Mouse (Mus musculus): ENCODE data around the gene Tmco3. TPM values are rescaled to one million over a fixed set of nuclear protein-coding genes. Genes with fewer than 3 reads are reported as not detected.
"Not testable (repeated sequence)": the region's sequence is repeated elsewhere in the genome, so short reads cannot be mapped to it uniquely, and the experiment has no call there.

Gene Tmco3
- polyA plus RNA-seq, 1 experiment = 42.2 TPM

- TF ChIP-seq CTCF (IDR thresholded peaks at IDR 0.05; ENCODE audit: borderline replicate concordance, insufficient read depth, low read length) (no peak), POLR2A (IDR thresholded peaks at IDR 0.05; ENCODE audit: low read depth, low read length) (no peak)
- H3K4me1 ChIP-seq (ENCODE audit: control insufficient read depth, insufficient read depth, low read length) = no peaks in the 10 kb centered on the region
- H3K4me3 ChIP-seq (ENCODE audit: insufficient read depth, low read length) = no peak overlapping the region
- H3K27ac ChIP-seq (ENCODE audit: insufficient read depth, low read length) = no peak overlapping the region
Observed at GRCm38 (mm10) chr8:13305459-13305858, 17.5 kb downstream of the Tmco3 start.

- no peak for TF ChIP-seq CTCF (IDR thresholded peaks at IDR 0.05; ENCODE audit: borderline replicate concordance, insufficient read depth, low read length)
- Histone ChIP-seq H3K4me3 (ENCODE audit: insufficient read depth, low read length) (no peak overlapping the region), H3K4me1 (ENCODE audit: control insufficient read depth, insufficient read depth, low read length) (no peaks in the 10 kb centered on the region), H3K27ac (ENCODE audit: insufficient read depth, low read length) (no peak overlapping the region)
Observed at GRCm38 (mm10) chr8:13305884-13306283, 17.9 kb downstream of the Tmco3 start.

- TF ChIP-seq CTCF (IDR thresholded peaks at IDR 0.05; ENCODE audit: borderline replicate concordance, insufficient read depth, low read length) (no peak), POLR2A (IDR thresholded peaks at IDR 0.05; ENCODE audit: low read depth, low read length) (no peak)
- H3K4me1 ChIP-seq (ENCODE audit: control insufficient read depth, insufficient read depth, low read length) = no peaks in the 10 kb centered on the region
Observed at GRCm38 (mm10) chr8:13306309-13306909, 18.4 kb downstream of the Tmco3 start.

GRCm38 (mm10) chr8:13306916-13307315, 18.9 kb downstream of the Tmco3 start:
- Histone ChIP-seq H3K27ac (ENCODE audit: insufficient read depth, low read length) (no peak overlapping the region), H3K4me1 (ENCODE audit: control insufficient read depth, insufficient read depth, low read length) (no peaks in the 10 kb centered on the region), H3K4me3 (ENCODE audit: insufficient read depth, low read length) (no peak overlapping the region)
- TF ChIP-seq POLR2A (IDR thresholded peaks at IDR 0.05; ENCODE audit: low read depth, low read length) (no peak), CTCF (IDR thresholded peaks at IDR 0.05; ENCODE audit: borderline replicate concordance, insufficient read depth, low read length) (no peak)

More at GRCm38 (mm10) chr8:13306309-13306909, 18.4 kb downstream of the Tmco3 start:
- no peak overlapping the region for H3K27ac ChIP-seq (ENCODE audit: insufficient read depth, low read length)
- no peak overlapping the region for H3K4me3 ChIP-seq (ENCODE audit: insufficient read depth, low read length)

- no peak for TF ChIP-seq POLR2A (IDR thresholded peaks at IDR 0.05; ENCODE audit: low read depth, low read length)
- TF ChIP-seq CTCF (IDR thresholded peaks at IDR 0.05; ENCODE audit: borderline replicate concordance, insufficient read depth, low read length) = no peak
- H3K27ac ChIP-seq (ENCODE audit: insufficient read depth, low read length) = no peak overlapping the region
- H3K4me3 ChIP-seq (ENCODE audit: insufficient read depth, low read length) = no peak overlapping the region
- no peaks in the 10 kb centered on the region for H3K4me1 ChIP-seq (ENCODE audit: control insufficient read depth, insufficient read depth, low read length)
Observed at GRCm38 (mm10) chr8:13314922-13315321, 26.9 kb downstream of the Tmco3 start.

GRCm38 (mm10) chr8:13316671-13317070, 28.7 kb downstream of the Tmco3 start:
- H3K4me1 ChIP-seq (ENCODE audit: control insufficient read depth, insufficient read depth, low read length) = no peaks in the 10 kb centered on the region
- TF ChIP-seq CTCF (IDR thresholded peaks at IDR 0.05; ENCODE audit: borderline replicate concordance, insufficient read depth, low read length) (no peak), POLR2A (IDR thresholded peaks at IDR 0.05; ENCODE audit: low read depth, low read length) (no peak)
- no peak overlapping the region for H3K27ac ChIP-seq (ENCODE audit: insufficient read depth, low read length)
- H3K4me3 ChIP-seq (ENCODE audit: insufficient read depth, low read length) = no peak overlapping the region

- no peaks in the 10 kb centered on the region for H3K4me1 ChIP-seq (ENCODE audit: control insufficient read depth, insufficient read depth, low read length)
- TF ChIP-seq POLR2A (IDR thresholded peaks at IDR 0.05; ENCODE audit: low read depth, low read length) = no peak
- peak; percentile 28; the same call in 1 of the 2 replicates for TF ChIP-seq CTCF (IDR thresholded peaks at IDR 0.05; ENCODE audit: borderline replicate concordance, insufficient read depth, low read length)
- H3K27ac ChIP-seq (ENCODE audit: insufficient read depth, low read length) = no peak overlapping the region
- no peak overlapping the region for H3K4me3 ChIP-seq (ENCODE audit: insufficient read depth, low read length)
Observed at GRCm38 (mm10) chr8:13326598-13326997, 38.6 kb downstream of the Tmco3 start.

GRCm38 (mm10) chr8:13334671-13335070, 46.7 kb downstream of the Tmco3 start:
- H3K4me1 ChIP-seq (ENCODE audit: control insufficient read depth, insufficient read depth, low read length) = no peaks in the 10 kb centered on the region
- TF ChIP-seq CTCF (IDR thresholded peaks at IDR 0.05; ENCODE audit: borderline replicate concordance, insufficient read depth, low read length) (no peak; the same call in 1 of the 2 replicates), POLR2A (IDR thresholded peaks at IDR 0.05; ENCODE audit: low read depth, low read length) (no peak)
- H3K27ac ChIP-seq (ENCODE audit: insufficient read depth, low read length) = no peak overlapping the region
- no peak overlapping the region for H3K4me3 ChIP-seq (ENCODE audit: insufficient read depth, low read length)

- not testable (repeated sequence) for H3K4me1 ChIP-seq (ENCODE audit: control insufficient read depth, insufficient read depth, low read length); H3K4me3 ChIP-seq (ENCODE audit: insufficient read depth, low read length); H3K27ac ChIP-seq (ENCODE audit: insufficient read depth, low read length)
Observed at GRCm38 (mm10) chr8:13337245-13337644, 49.3 kb downstream of the Tmco3 start.

GRCm38 (mm10) chr8:13337678-13338077, 49.7 kb downstream of the Tmco3 start:
- H3K27ac ChIP-seq (ENCODE audit: insufficient read depth, low read length) = no peak overlapping the region
- TF ChIP-seq CTCF (IDR thresholded peaks at IDR 0.05; ENCODE audit: borderline replicate concordance, insufficient read depth, low read length) (no peak), POLR2A (IDR thresholded peaks at IDR 0.05; ENCODE audit: low read depth, low read length) (no peak)
- H3K4me3 ChIP-seq (ENCODE audit: insufficient read depth, low read length) = no peak overlapping the region
- peaks cover 5% of the 10 kb centered on the region for H3K4me1 ChIP-seq (ENCODE audit: control insufficient read depth, insufficient read depth, low read length)
